Mouse (Mus musculus) telencephalon, adult 2 months (tissue): ENCODE data around the gene Cxcr4.

Experiments used
- DNase-seq: peaks from one replicate; pipeline ENCODE4 v3.0.0-alpha.2; 2011; ENCODE audit warnings: low read depth, low spot score

Cxcr4 gene

DNA sequence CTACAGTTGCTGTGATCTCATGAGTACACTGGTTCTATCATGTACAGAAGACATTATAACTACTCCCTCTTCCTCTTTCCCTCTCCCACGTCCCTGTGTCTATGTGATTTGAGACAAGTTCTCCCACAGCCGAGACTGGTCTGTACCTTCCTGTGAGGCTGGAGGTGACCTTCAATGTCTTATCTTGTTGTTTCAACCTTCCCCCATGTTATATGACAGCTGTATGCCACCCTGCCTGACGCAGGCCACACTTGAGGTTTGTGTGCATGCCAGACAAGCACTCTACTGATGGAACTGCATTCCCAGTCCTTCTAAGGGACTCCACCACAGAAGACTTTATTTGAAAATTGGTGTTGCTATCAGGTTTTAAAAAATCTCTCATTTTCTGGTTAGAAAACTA, 21.1 kb downstream of the Cxcr4 start:
- no peak for DNase-seq

DNA sequence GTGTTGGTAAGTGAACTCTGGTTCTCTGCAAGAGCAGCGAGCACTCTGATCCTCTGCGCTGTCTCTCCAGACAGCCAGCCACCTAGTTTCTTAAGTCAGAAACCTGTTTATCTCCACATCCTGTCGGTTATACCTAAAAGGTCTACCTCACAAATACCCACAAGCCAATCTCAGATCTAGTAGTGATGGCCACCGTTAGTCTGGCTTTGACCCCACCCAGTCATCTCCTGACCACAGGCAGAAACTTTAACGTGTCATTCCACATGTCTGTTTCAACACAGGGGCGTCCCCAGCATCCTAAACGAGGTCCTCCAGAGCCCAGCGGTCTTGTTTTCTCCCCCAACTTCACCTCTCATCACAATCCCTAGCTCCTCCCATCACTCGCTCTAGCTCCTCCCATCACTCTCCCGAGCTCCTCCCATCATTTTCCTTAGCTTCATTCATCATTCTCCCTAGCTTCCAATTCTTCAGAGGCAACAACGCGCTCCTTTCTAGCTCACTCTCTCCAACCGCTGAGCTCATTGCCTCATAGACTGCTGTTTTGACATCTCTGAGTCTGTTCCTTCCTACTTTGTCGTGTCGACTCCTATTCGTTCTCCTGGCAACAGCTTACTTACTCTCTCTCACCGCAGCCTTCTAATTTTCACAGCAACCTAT, 22.0 kb downstream of the Cxcr4 start:
- no peak for DNase-seq

DNA sequence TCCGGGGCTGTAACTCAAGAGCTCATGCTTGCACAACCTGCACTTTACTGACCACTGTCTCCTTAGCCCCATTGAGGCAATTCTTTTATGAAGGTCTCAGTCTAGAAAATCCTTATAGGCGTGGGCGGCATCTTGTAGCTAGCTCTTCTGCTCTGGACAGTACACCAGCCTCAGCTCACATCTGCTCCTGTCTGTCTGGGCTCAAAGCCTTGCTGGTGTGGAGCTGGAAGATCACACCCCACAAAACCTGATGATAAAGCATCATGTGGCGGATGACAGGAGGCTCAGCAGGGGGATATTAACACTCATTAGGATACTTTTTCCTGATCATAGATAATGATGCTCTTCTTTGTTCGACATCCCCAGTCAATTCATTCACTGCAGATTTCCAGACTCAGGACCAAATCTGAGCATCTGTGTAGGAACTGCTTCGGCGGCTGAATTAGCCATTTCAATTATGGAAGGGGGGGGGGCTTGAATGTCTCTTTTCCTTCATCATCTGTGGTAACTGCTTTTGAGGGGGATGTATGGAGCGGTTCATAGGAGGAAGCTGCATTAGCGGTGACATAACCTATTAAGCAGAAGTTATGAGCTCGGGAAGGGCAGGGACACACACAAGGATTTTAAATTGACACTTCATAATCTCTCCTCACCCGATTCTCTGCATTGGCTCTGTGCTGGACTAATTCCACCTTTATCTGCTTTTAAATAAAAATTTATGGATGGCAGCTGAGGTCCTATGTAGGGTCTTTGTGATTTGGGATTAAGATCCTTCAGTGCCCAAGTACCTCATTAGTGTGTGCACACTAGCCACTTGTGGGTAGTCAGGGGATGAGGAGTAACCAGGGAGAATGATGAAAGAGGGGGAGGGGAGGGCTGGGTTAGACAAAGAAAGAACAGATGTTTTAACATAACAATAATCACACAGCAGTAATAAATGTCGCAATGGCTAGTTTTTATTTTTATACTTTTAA, 24.6 kb downstream of the Cxcr4 start:
- no peak for DNase-seq

DNA sequence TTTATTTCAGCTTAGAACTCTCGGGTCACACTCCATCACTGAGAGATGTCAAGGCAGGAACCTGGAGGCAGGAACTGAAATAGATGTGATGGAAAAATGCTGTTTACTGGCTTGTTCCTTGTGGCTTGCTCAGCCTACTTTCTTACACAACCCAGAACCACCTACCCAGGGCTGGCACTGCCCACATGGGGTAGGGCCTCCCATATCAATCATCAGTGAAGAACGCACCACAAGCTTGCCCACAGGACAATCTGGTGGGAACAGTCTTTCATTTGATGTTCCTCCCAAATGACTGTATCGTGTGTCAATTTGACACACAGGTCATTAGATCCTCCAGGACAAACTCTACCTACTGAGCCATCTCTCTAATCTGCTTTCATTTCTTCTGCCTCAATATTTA, 28.2 kb downstream of the Cxcr4 start:
- DNase-seq = no peak

DNA sequence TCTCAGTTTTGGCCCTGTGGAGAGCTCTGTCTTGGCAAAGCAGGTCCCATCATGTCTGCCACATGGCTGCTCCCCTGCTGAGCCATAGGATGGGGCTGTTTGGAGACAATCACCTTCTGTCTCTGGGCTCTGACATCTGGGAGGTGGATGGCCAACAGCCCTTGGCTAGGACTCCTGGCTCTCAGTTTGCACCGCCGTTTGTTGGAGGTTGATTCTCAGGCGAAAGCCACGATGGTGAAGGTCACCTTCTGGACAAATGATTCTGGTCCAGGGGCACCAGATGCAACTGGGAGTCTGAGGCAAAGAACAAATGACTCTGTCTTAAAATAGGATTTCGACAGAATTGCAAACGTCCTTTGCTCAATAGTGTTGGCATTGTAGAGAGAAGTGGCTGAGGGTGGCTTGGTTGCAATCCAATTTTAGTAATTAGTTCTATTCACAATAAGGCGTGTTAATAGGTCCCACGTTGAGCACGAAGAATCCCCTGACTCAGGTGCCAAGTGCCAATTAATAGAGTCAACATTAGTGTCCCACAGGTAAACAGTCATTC, 30.7 kb downstream of the Cxcr4 start:
- DNase-seq = no peak

DNA sequence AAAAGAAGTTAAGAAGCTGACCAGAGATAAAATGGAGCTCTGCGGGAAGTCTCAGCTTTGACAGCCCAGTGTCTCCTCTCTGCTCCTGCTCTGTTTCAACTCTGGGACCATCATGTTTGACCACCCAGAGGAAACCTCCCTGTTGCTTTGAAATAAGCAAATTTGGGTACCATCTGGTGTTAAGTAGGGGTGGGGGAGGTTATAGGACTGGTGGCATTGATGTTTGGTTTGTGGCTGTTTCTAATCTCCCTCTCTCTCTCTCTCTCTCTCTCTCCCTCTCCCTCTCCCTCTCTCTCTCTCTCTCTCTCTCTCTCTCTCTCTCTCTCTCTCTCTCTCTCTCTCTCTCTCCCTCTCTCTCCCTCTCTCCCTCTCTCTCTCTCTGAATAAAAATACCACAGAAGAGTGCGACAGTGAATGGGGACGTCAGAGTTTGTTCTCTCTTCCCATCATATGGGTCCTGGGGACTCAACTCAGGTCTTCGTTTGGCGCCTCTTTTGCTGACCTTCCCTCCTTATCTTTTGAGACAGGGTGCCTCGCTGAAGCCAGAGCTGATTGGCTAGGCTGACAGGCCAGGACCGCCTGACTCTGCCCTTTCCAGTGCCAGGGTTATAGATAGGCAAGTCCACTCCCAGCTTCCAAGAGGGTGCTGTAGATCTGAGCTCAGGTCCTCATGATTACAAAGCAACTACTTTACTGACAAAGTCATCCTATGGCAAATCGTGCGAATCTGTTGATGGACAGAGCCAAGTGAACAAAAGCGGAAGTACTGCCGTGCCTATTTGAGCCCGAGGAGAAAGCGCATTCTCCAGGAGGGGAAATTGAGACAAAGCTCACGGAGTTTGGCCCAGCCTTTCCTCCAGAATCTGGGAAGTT, 31.4 kb downstream of the Cxcr4 start:
- DNase-seq = no peak

DNA sequence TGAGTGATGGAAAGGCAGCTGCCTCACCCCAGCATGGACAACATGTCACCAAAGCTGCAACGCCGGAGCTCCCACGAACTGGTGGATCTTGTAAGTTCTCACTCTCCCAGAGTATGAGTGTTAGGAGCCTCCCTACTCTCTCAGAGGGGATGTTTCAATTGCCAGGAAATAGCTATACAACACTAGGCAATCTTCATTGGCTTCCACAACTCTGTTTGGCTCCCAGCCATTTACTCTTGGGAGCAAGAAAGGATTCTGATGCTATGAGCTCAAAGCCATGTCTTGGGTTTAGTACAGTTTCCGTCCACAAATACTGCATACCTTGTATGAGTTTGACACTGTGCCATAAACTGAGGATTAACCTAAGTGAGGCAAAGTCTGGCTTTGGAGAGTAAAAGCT, 34.1 kb downstream of the Cxcr4 start:
- DNase-seq = no peak

DNA sequence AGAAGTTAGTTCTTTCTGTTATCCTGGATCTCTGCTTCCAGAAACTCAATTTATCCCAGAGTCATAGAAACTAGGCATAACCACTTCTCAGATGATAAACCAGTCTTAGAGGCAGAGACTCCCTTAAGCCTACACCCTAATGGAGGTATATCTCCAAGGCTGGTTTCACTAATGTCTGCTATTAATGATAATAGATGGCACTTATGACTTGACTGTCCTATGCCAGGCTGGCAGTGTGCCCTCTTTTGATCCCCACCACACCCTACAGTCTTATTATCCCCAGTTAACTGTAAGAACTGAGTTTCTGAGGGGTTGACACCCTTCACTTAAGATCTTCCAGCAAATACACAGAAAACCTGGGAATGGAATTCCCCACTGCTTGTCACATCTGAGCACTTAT, 39.5 kb downstream of the Cxcr4 start:
- no peak for DNase-seq

- no peak for DNase-seq
Measured at GRCm38 (mm10) chr1:128551743-128552397, 40.2 kb downstream of the Cxcr4 start.

GRCm38 (mm10) chr1:128549442-128549841, 42.7 kb downstream of the Cxcr4 start:
- no peak for DNase-seq

- no peak for DNase-seq
Measured at GRCm38 (mm10) chr1:128549007-128549406, 43.1 kb downstream of the Cxcr4 start.

GRCm38 (mm10) chr1:128548220-128548998, 43.7 kb downstream of the Cxcr4 start:
- no peak for DNase-seq

DNA sequence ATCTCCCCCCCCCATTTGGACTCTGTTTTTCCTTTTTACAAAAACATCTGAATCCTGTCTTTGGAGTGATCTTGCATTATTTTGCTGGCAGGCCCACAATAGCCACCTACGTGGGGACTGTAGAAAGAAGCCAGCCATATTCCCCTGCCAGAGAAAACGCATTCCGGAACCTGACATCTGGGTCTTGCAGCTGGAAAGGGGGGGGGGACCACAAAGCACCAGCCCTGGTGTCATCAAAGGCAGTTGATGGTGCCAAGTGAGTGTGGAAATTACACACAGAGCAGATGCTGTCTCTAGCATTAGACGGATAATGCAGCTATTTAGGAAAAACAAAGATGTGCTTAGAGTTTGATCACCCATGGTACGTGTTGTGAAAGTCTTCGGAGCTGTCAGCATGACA, 46.4 kb downstream of the Cxcr4 start:
- DNase-seq = no peak

GRCm38 (mm10) chr1:128543137-128543536, 49.0 kb downstream of the Cxcr4 start:
- no peak for DNase-seq

DNA sequence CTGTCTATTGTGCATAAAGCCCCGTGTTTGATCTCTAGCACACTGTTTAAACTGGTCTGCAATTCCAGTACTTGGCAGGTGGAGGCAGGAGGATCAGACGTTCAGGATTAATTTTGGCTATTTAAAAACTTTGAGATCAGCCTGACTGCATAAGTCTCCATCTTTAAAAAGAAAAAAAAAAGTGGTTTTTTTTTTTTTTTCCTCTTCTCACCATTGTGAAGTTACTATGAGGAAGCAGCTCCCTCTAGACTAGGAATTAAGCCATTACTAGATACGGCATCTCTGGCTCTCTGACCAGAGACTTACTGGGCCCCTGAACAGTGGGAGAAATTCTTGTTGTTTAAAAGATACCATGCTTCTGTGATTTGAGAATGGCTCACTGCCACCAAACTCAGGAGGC, 49.5 kb downstream of the Cxcr4 start:
- DNase-seq = no peak

DNA sequence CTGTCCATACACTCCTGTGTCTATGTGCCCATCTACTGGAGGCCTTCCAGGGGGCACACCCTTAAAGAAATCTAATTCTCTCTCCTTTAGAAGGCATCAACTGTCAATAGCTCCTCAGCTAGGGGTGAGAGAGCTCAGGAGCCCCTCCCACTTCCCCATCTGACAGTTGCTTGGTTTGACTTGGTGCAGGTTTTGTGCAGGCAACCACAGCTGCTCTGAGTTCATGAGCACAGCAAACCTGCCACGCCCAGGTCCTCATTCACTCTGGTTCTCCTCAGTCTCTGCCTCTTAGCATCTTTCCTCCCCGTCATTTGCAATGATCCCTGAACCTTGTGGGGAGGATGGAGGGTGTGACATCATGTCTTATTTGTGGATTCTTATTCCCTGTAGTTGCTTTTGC, 51.9 kb downstream of the Cxcr4 start:
- DNase-seq = no peak

DNA sequence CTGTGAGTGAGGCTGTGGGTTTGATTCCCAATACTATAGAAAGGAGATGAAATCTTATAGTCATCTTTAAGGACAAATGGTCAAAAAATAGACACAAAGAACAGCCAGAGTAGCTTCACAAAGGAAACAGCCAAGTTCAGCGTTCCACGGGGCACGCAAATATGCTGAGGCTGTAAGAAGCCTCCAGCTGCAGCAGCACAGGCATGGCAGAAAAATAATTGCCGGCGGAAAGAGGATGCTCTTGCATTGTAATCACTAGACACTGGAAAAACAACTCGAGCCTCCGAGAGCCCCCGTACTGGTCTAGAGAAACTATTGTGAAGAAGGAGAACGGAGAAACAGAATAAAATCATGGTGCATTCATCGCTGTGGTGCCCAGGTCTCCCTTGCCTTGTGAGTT, 52.5 kb downstream of the Cxcr4 start:
- DNase-seq = no peak
